ENCODE assay signal across 24 mouse cellular contexts in the genomic region with DNA sequence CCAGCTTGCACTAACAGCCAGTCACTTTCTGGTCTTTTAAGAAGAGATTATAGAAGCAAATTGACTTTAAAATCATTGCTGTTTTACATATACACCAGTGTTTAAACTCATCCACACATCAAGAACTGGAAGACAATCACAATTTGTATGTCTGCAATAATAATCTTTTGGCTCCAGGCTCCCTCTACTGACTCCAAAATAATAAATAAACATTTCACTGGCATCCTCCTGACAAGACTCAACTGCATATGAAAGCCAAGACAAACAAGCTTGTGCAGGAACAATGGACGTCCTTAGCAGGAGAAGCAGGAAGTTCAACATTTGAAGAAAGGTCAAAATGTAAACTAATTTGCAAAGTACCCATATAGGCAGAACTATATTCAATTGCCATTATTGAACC. TPM values are rescaled to one million over a fixed set of nuclear protein-coding genes. Genes with fewer than 3 reads are reported as not detected.
DNase-seq lines count a peak whose midpoint lies in the region; ATAC-seq and TF ChIP-seq lines count a peak whose summit lies in the region.
"Had no signal": no experiment of that assay in that cellular context is flagged by ENCODE, and none has a peak within 500 bp of the region (broad histone marks: within the 10 kb centered on the region; RNA-seq: fewer than 3 reads in every experiment).

No protein-coding gene starts in this region.

- intact Hi-C loops in heart, adult 2 months (cut with DNase I) = no loop called here
- intact Hi-C loops in heart, postnatal 14 days (cut with DNase I) = no loop called here

- DNase-seq in heart, adult 2 months = no peak
- DNase-seq in heart, postnatal 14 days = no peak
- no peak for DNase-seq in kidney, postnatal 4 days
- DNase-seq in midbrain, embryonic 14.5 days = peak; percentile 40
- DNase-seq in lung, postnatal 36 days = peak; percentile 26
- DNase-seq in layer of hippocampus, adult 18-20 months (ENCODE audit: low spot score in 2 of 2) = no peak
- DNase-seq: adrenal gland, postnatal 36 days; cerebellum, postnatal 14 days; layer of hippocampus, adult 9-11 months; right cerebral cortex, postnatal 14 days; thymus, adult 2 months had no signal

- TF ChIP-seq EP300 in heart, adult 2 months (IDR thresholded peaks at IDR 0.05; ENCODE audit: insufficient read depth, low read depth, low read length) = no peak

- no peak overlapping the region for H3K27ac ChIP-seq in heart, adult 2 months
- H3K27ac ChIP-seq in kidney, embryonic 15.5 days = peak overlapping the region; percentile 14; the same call in 1 of the 2 replicates
- no peak overlapping the region for H3K27ac ChIP-seq in midbrain, embryonic 14.5 days (replicated peaks; ENCODE audit: low read depth, low read length)
- no peak overlapping the region for H3K27ac ChIP-seq in midbrain, embryonic 16.5 days (ENCODE audit: low read length)
- H3K27ac ChIP-seq: hindbrain, embryonic 15.5 days; limb, embryonic 12.5 days; liver, embryonic 15.5 days; neural tube, embryonic 12.5 days; stomach, embryonic 15.5 days had no signal

- H3K79me2 ChIP-seq in heart, adult 2 months (replicated peaks; ENCODE audit: control insufficient read depth, insufficient read depth, low read length) = no peaks in the 10 kb centered on the region

- H3K4me2 ChIP-seq in kidney, embryonic 15.5 days = no peak overlapping the region
- H3K4me2 ChIP-seq in midbrain, embryonic 14.5 days (ENCODE audit: low read length) = no peak overlapping the region
- H3K4me2 ChIP-seq in midbrain, embryonic 16.5 days (ENCODE audit: low read length) = no peak overlapping the region
- H3K4me2 ChIP-seq: heart, embryonic 15.5 days; hindbrain, embryonic 15.5 days; limb, embryonic 12.5 days; liver, embryonic 15.5 days; neural tube, embryonic 12.5 days; stomach, embryonic 15.5 days had no signal

- H3K9me3 ChIP-seq in kidney, embryonic 15.5 days (replicated peaks) = no peaks in the 10 kb centered on the region
- H3K9me3 ChIP-seq in midbrain, embryonic 14.5 days (ENCODE audit: control insufficient read depth, low read length) = no peaks in the 10 kb centered on the region
- no peaks in the 10 kb centered on the region for H3K9me3 ChIP-seq in midbrain, embryonic 16.5 days (replicated peaks; ENCODE audit: control insufficient read depth, low read length, poor library complexity, severe bottlenecking)
- H3K9me3 ChIP-seq: heart, embryonic 15.5 days; hindbrain, embryonic 15.5 days; limb, embryonic 12.5 days; liver, embryonic 15.5 days; neural tube, embryonic 12.5 days; stomach, embryonic 15.5 days had no signal

- no peaks in the 10 kb centered on the region for H3K36me3 ChIP-seq in heart, adult 2 months (ENCODE audit: control insufficient read depth, insufficient read depth, low read length)
- no peaks in the 10 kb centered on the region for H3K36me3 ChIP-seq in kidney, embryonic 15.5 days
- no peaks in the 10 kb centered on the region for H3K36me3 ChIP-seq in midbrain, embryonic 14.5 days (ENCODE audit: control insufficient read depth, insufficient read depth, low read length)
- no peaks in the 10 kb centered on the region for H3K36me3 ChIP-seq in midbrain, embryonic 16.5 days (ENCODE audit: control insufficient read depth, insufficient read depth, low read length)
- H3K36me3 ChIP-seq: heart, embryonic 15.5 days; hindbrain, embryonic 15.5 days; limb, embryonic 12.5 days; liver, embryonic 15.5 days; neural tube, embryonic 12.5 days; stomach, embryonic 15.5 days had no signal

- H3K4me1 ChIP-seq in heart, adult 2 months (ENCODE audit: control insufficient read depth, insufficient read depth, low read length) = no peaks in the 10 kb centered on the region
- peaks cover 32% of the 10 kb centered on the region for H3K4me1 ChIP-seq in kidney, embryonic 15.5 days
- H3K4me1 ChIP-seq in midbrain, embryonic 14.5 days (ENCODE audit: control insufficient read depth, insufficient read depth, low read length) = peaks cover 7% of the 10 kb centered on the region
- peaks cover 6% of the 10 kb centered on the region for H3K4me1 ChIP-seq in midbrain, embryonic 16.5 days (ENCODE audit: control insufficient read depth, insufficient read depth, low read length)
- H3K4me1 ChIP-seq: liver, embryonic 15.5 days; stomach, embryonic 15.5 days had no signal

- no peak overlapping the region for H3K4me3 ChIP-seq in heart, adult 2 months
- no peak overlapping the region for H3K4me3 ChIP-seq in kidney, embryonic 15.5 days (replicated peaks)
- no peak overlapping the region for H3K4me3 ChIP-seq in midbrain, embryonic 14.5 days (replicated peaks; ENCODE audit: low read depth, low read length)
- H3K4me3 ChIP-seq in midbrain, embryonic 16.5 days (ENCODE audit: low read depth, low read length) = no peak overlapping the region
- H3K4me3 ChIP-seq: erythroblast, embryonic 14.5 days; heart, embryonic 15.5 days; hindbrain, embryonic 15.5 days; limb, embryonic 12.5 days; liver, embryonic 15.5 days; megakaryocyte, embryonic 14.5 days; neural tube, embryonic 12.5 days; stomach, embryonic 15.5 days had no signal

- peak; percentile 11; the same call in 1 of the 2 replicates for TF ChIP-seq CTCF in heart, adult 2 months (IDR thresholded peaks at IDR 0.05)

- H3K9ac ChIP-seq in heart, adult 2 months (ENCODE audit: low read depth, low read length) = no peak overlapping the region
- no peak overlapping the region for H3K9ac ChIP-seq in kidney, embryonic 15.5 days
- H3K9ac ChIP-seq in midbrain, embryonic 14.5 days (replicated peaks; ENCODE audit: low read length) = no peak overlapping the region
- H3K9ac ChIP-seq in midbrain, embryonic 16.5 days (ENCODE audit: low read depth, low read length) = no peak overlapping the region
- H3K9ac ChIP-seq: heart, embryonic 15.5 days; hindbrain, embryonic 15.5 days; limb, embryonic 12.5 days; liver, embryonic 15.5 days; neural tube, embryonic 12.5 days; stomach, embryonic 15.5 days had no signal

- H3K27me3 ChIP-seq in heart, adult 2 months (ENCODE audit: control insufficient read depth, insufficient read depth, low read length) = 0 out of 2 replicates have a peak, but pooled peaks cover 1% of the 10 kb centered on the region
- no peaks in the 10 kb centered on the region for H3K27me3 ChIP-seq in kidney, embryonic 15.5 days
- no peaks in the 10 kb centered on the region for H3K27me3 ChIP-seq in midbrain, embryonic 14.5 days (ENCODE audit: control insufficient read depth, insufficient read depth, low read length)
- no peaks in the 10 kb centered on the region for H3K27me3 ChIP-seq in midbrain, embryonic 16.5 days (ENCODE audit: control insufficient read depth, insufficient read depth, low read depth, low read length)
- H3K27me3 ChIP-seq: neural tube, embryonic 12.5 days; stomach, embryonic 15.5 days had no signal

- 25% methylated on average over 1 of the region's 1 CpGs for WGBS in heart, adult 2 months
- WGBS in kidney, embryonic 15.5 days = 24% methylated on average over 1 of the region's 1 CpGs
- 31% methylated on average over 1 of the region's 1 CpGs for WGBS in midbrain, embryonic 14.5 days
- 51% methylated on average over 1 of the region's 1 CpGs for WGBS in midbrain, embryonic 16.5 days

- ATAC-seq in kidney, embryonic 15.5 days (replicated peaks; ENCODE audit: low FRiP score) = no peak
- no peak for ATAC-seq in midbrain, embryonic 14.5 days (ENCODE audit: low FRiP score, low TSS enrichment)
- ATAC-seq in midbrain, embryonic 16.5 days = no peak
- ATAC-seq: forebrain, embryonic 14.5 days had no signal

- TF ChIP-seq POLR2A in heart, adult 2 months (IDR thresholded peaks at IDR 0.05; ENCODE audit: insufficient read depth, low read depth, low read length) = no peak

RNA-seq across cellular contexts. Expression of gene Erich2, which starts 3.4 kb away (rescaled TPM):
- total RNA-seq in heart, adult 2 months (2021) = not detected
- 1.0 TPM in 1 of 2 replicates, not detected in the other for polyA plus RNA-seq in heart, adult 2 months (2012; rRNA removed)
- under 1 TPM; 0.14 to 0.17 TPM for total RNA-seq in heart, postnatal 14 days (2021)
- 1.9 and 2.3 TPM in 2 replicates for polyA plus RNA-seq in kidney, embryonic 15.5 days (2015; fragmentation: Nextera tagmentation; extraction: Ambion mirVana)
- polyA plus RNA-seq in midbrain, embryonic 14.5 days (2014; fragmentation: Nextera tagmentation; extraction: Ambion mirVana) = 1.00 and 2.3 TPM in 2 replicates
- polyA plus RNA-seq in midbrain, embryonic 16.5 days (2015; fragmentation: Nextera tagmentation; extraction: Ambion mirVana) = 2.9 TPM in 2 replicates
- under 1 TPM; 0.54 to 0.58 TPM for total RNA-seq in layer of hippocampus, adult 18-20 months (2021)
- total RNA-seq: monocyte, adult 5-6 weeks had no signal
- polyA plus RNA-seq: erythroblast, embryonic 14.5 days; liver, embryonic 15.5 days had no signal

RNA-seq across cellular contexts. Expression of gene Sp5, which starts 30.5 kb away (rescaled TPM):
- total RNA-seq in heart, adult 2 months (2021) = not detected
- 0.10 TPM in 1 of 2 replicates, not detected in the other for polyA plus RNA-seq in heart, adult 2 months (2012; rRNA removed)
- under 1 TPM in 1 of 2 experiments, not detected in 1; 0.12 TPM for total RNA-seq in heart, postnatal 14 days (2021)
- polyA plus RNA-seq in kidney, embryonic 15.5 days (2015; fragmentation: Nextera tagmentation; extraction: Ambion mirVana) = 2.8 and 3.1 TPM in 2 replicates
- 28.3 and 31.2 TPM in 2 replicates for polyA plus RNA-seq in midbrain, embryonic 14.5 days (2014; fragmentation: Nextera tagmentation; extraction: Ambion mirVana)
- polyA plus RNA-seq in midbrain, embryonic 16.5 days (2015; fragmentation: Nextera tagmentation; extraction: Ambion mirVana) = 13.2 and 21.3 TPM in 2 replicates
- under 1 TPM; 0.15 to 0.30 TPM for total RNA-seq in layer of hippocampus, adult 18-20 months (2021)
- total RNA-seq: monocyte, adult 5-6 weeks had no signal
- polyA plus RNA-seq: erythroblast, embryonic 14.5 days; liver, embryonic 15.5 days; spleen, adult 2 months had no signal

RNA-seq across cellular contexts. Expression of gene Gad1, which starts 47.6 kb away (rescaled TPM):
- under 1 TPM; 0.23 to 0.45 TPM for total RNA-seq in heart, adult 2 months (2021)
- 0.04 and 0.12 TPM in 2 replicates for polyA plus RNA-seq in heart, adult 2 months (2012; rRNA removed)
- total RNA-seq in heart, postnatal 14 days (2021) = under 1 TPM; 0.43 to 0.51 TPM
- 0.23 and 0.36 TPM in 2 replicates for polyA plus RNA-seq in kidney, embryonic 15.5 days (2015; fragmentation: Nextera tagmentation; extraction: Ambion mirVana)
- polyA plus RNA-seq in midbrain, embryonic 14.5 days (2014; fragmentation: Nextera tagmentation; extraction: Ambion mirVana) = 111 and 113 TPM in 2 replicates
- 130 and 149 TPM in 2 replicates for polyA plus RNA-seq in midbrain, embryonic 16.5 days (2015; fragmentation: Nextera tagmentation; extraction: Ambion mirVana)
- 100 to 1,000 TPM; 379 TPM for total RNA-seq in layer of hippocampus, adult 18-20 months (2021)
- polyA plus RNA-seq: erythroblast, embryonic 14.5 days had no signal

Comparison
In these comparisons a context has a peak if more than half of its experiments do, and no peak if none do; other contexts are left out.
1. DNase-seq: peak in midbrain, embryonic 14.5 days (single experiment) and lung, postnatal 36 days (single experiment); none in heart, adult 2 months (0 of 2), heart, postnatal 14 days (0 of 2), kidney, postnatal 4 days (0 of 2) and layer of hippocampus, adult 18-20 months (0 of 2).
2. RNA of gene Gad1, which starts 47.6 kb away (polyA plus RNA-seq): 130 to 149 TPM in midbrain, embryonic 16.5 days and 111 to 113 TPM in midbrain, embryonic 14.5 days; 0.23 to 0.36 TPM in kidney, embryonic 15.5 days and 0.04 to 0.12 TPM in heart, adult 2 months; every median in the first group is over 10 times any median in the second.